Mouse (Mus musculus): ENCODE data around the gene Abhd12b.
A peak's percentile ranks its signal among the peaks of the same experiment; 100 is the strongest.

DNA sequence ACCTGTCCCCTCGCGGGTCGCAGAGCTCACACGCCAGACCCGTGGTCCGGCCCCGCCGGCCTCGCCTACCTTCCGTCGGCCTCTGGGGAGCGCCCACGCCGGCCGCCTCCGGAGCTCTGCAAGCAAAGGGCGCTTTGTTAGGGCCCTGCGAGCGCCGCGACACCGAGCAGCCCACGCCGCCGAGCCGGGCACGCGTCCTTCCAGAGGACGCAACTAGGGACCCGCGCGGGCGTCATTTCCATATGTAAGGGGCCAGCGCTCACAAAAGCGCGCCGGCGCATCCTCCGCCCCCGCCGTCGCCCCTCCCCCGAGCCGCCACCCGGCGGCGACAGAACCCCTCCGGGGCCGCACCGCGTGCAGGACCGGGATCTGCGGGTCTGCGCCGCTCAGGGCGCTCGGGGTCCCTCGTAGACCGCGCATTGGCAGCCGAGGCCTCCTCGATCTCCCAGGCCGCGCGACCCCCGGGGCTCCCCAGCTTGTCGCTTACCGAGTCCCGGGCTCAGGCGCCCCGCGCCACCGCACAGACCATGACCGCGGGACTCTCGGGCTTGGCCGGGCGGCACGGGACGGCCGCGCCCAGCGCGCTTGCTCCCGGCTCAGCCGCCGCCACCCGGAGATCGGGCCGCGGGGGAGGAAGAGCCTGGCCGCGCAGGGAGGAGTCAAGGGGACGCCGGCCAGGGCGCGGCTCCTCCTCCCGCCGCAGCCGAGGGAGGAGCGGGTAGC lies 42.4 kb upstream of the Abhd12b start:
- TF ChIP-seq POLR2A (IDR thresholded peaks at IDR 0.05; ENCODE audit: insufficient read depth, low read depth, low read length) (peak; percentile 82), CTCF (IDR thresholded peaks at IDR 0.05; ENCODE audit: insufficient read depth, low read depth, low read length) (no peak)
